Mouse (Mus musculus) adrenal gland, adult (tissue): ENCODE measurements at regions not wholly inside any gene's neighbourhood (a gene's known extent, or its start where the extent isn't known, plus 50 kb on each side); places are given as distances from the start of the nearest gene placed in this dataset.
A peak's percentile ranks its signal among the peaks of the same experiment; 100 is the strongest.

Experiments used
- DNase-seq, 2 experiments: peaks; one replicate each; pipeline ENCODE4 v3.0.0; 2022 to 2023; ENCODE audit warnings: low spot score in 1 of 2; ENCODE audit not compliant: inconsistent age in 2 of 2

DNA sequence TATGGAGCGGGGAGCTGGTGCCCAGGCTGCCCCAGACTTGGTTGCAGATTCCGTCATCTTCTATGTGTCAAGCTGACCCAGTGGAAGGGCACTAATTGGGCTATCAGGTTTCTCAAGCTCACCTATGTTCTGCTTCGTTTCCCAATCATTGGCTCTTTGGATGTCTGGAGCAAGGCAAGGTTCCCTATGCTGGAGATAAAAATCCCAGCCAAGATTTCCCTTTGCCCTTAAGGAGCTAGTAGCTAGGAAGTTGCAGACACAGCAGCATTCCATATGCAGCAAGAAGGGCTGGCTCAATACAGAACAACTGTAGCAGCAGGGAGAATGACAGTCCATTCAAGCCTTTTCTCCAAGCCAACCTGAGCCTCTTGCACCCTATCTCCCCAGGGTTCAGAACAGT is 159.2 kb upstream of the Zfp706 start:
- DNase-seq, result no peak

DNA sequence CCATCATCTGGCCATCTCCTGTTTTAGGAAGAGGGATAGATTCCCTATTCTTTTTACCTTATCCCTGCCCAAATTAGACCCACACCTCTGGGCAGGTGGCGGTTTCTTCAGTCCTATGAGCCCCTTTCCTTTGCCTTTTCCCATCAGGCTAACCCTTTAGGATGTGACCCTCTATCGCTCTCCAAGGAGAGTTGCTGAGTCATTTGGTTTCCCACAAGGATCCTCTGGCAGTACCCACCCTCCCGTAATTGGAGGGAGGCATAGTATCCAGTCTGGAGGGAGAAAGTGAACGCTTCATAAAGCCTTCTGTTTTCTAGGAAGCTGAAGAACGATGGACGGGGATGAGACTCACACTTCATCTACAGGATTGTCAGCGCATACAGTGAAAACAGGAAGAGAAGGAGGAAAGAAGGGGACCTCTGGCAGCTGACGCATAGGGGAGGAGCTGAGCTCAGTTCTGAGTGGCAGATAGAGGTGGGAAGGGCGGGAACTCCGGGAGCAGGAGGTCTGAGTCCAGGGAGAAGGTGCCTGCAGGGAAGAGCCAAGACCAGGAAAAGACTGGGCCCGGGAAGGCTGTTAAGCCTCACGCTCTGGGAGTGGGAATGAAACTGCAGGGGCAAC is 158.4 kb upstream of the Zfp706 start:
- DNase-seq, result peak in 1 of 2 experiments; percentile 34

DNA sequence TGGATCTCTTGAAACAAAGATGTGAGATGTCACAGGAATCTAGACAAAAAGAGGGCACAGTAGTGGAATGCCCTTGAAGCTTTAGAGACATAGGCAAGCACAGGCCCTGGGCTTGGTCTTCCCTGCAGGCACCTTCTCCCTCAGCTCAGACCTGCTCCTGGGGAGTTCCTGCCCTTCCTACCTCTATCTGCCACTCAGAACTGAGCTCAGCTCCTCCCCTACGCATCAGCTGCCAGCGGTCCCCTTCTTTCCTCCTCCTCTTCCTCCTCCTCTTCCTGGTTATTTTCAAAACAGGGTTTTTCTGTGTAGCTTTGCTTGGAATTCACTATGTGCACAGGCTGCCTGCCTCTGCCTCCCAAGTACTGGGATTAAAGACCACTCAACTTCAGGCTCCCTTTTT is 157.6 kb upstream of the Zfp706 start:
- DNase-seq, result no peak

- peak in 1 of 2 experiments; percentile 40 for DNase-seq
These were observed 156.9 kb upstream of the Zfp706 start for GRCm38 (mm10) chr15:37164191-37165135.

- DNase-seq, result no peak
These were observed 152.4 kb upstream of the Zfp706 start for GRCm38 (mm10) chr15:37159956-37160355.

GRCm38 (mm10) chr15:37159349-37159748 is 151.8 kb upstream of the Zfp706 start:
- DNase-seq, result no peak

DNA sequence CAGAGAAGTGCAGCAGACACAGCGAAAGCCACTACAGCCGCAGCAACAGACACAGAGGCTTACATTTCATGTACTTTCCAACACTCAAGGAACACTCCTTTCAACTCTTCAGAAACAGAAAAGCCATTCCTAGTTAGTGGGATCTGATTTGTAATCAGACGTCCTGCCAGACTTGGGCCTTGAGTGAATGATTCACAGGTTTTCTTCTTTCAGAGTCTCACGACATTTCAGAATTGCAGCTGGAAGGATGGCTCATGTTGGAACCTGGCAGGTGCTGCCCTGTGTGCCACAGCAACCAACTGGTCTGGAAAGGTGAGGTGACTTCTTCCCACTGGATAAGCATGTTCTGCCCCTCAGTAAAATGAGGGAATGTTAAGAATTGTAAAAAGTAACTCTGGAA is 149.8 kb upstream of the Zfp706 start:
- DNase-seq, result no peak

DNA sequence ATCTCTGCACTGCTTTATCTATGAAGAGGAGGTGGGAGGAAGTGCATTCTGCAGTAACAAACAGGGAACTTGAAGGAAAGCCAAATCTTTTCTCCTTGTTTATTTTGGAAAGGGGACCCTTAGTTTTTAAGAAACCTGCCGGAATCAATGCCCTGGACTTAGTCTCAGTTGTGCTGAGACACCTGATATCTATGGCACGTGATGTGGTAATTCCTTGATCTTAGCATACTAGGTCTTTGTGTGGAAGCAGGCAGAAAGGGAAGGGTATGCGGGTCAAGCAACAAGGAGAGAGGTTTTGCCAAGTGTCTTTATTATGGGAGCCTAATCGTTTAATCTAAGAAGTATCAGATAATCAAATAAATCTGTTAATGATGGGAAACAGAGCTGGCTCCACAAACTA is 147.4 kb upstream of the Zfp706 start:
- no peak for DNase-seq

DNA sequence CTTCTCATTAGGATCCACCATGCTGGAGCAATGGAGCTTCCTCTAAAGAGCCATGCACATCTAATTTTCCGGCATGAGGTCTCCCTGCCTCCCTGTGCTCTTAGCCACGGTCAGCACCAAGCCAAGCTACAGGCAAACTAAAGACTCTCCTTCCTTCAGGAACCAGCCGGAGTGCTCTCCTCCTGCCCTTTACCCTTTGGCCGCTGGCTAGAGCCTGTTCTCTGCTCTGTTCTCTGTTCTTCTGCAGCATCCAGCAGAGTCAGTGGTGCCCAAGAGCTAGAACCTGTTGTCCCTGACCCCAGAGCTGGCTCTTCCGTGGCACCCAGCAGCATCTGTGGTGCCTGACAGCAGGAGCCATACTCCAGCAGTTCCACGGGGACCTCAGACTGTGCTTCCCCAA is 145.6 kb upstream of the Zfp706 start:
- no peak for DNase-seq

DNA sequence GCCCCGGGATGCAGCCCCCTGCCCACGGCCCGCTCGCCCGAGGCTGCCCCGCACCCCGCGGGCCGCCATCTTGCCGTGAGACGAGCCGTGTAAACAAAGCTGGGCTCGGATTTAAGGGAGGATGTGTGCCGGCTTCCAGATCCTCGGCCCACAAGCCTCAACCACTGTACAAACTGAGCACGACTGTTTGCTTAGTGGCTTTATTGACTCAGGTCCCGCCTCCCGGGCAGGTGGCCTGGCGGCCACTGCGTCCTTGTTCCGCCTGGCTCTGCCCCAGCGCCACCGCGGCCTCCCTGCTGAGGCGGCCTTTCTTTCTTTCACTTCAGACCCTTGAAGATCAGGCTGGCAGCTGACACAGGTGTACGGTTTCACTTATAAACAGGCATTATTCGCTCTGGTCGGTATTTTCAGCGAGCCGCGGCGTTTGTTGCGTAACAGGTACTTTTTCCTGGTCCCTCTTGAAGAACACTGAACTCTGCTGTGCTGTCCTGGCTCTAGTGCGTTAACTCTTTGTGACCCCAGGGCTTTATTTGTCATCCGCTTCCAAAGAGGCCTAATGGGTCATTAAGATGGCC is 128.1 kb upstream of the Zfp706 start:
- DNase-seq, result peak; percentile 73 to 92

- peak in 1 of 2 experiments; percentile 59 for DNase-seq
These were observed 127.5 kb upstream of the Zfp706 start for GRCm38 (mm10) chr15:37134913-37135589.

GRCm38 (mm10) chr15:37134386-37134785 is 126.8 kb upstream of the Zfp706 start:
- peak; percentile 23 to 74 for DNase-seq

- DNase-seq, result peak in 1 of 2 experiments; percentile 41
These were observed 126.3 kb upstream of the Zfp706 start for GRCm38 (mm10) chr15:37133916-37134315.

DNA sequence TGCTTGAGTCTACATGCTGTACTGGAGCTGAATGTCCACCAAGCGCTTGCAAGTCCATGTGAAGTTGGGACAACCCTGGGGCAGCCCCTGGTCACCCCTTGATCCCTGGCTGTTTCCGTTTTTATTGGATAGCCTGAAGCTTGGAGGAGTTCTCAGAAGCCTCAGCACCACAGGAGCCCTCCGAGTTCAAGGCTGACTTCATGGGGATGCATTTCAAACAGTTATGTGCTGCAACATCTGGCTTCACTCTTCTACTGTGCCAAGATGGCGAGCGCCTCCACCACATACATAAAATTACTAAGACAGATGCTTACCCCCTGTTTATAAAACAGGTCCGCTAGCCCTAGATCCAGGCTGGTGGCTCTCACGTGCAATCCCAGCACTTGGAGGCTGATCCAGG is 120.1 kb upstream of the Zfp706 start:
- no peak for DNase-seq

DNA sequence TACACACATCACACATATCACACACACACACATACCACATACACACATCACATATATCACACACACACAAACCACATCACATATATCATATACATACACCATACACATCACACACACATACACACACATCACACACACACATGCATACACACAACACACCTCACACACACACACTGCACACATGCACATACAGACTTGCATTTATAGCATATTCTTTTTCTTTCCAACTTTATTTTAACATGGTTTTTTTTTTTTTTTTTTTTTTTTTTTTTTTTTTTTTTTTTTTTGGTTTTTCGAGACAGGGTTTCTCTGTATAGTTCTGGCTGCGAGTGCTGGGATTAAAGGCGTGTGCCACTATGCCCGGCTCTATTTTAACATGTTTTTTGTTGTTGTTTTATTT is 119.6 kb upstream of the Zfp706 start:
- no peak for DNase-seq

GRCm38 (mm10) chr15:37125823-37126222 is 118.2 kb upstream of the Zfp706 start:
- no peak for DNase-seq

DNA sequence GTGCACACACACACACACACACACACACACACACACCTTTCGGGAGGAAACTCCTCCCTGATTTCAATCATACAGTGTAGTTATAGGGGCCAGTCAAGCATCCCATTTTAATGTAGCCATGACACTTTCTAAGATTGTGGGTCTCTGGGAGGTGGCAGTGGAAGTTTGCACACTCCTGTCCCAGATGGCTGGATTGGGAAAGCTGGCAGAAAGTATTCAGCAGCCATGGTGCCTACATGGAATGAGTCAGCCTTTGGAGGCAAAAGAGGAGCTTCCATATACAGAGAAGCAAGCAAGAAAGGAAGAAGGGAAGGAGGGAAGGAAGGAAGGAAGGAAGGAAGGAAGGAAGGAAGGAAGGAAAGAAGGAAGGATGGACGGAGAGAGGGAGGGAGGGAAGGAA is 117.4 kb upstream of the Zfp706 start:
- no peak for DNase-seq

DNA sequence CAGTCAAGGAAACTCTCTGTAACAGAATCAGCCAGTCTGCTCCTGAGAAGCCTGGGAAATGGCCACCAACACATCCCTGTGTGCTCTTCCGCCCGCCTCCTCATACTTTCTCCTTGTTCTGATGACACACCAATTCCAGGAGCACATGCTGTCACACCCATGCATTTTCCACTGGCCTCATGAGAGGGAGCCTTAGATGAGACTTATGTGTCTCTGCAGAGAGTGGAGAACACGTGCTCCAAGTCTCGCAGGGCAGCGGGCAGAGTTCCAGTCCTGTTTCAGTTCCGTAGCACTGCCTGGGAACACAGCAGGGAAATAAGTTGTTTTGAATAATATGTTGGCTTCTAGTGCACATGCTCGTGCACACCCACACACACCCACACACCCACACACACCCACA is 116.7 kb upstream of the Zfp706 start:
- DNase-seq, result no peak

- DNase-seq, result peak; percentile 88 to 97
These were observed 112.8 kb upstream of the Zfp706 start for GRCm38 (mm10) chr15:37120381-37120780.

GRCm38 (mm10) chr15:37114119-37114518 is 106.5 kb upstream of the Zfp706 start:
- peak; percentile 54 to 84 for DNase-seq

DNA sequence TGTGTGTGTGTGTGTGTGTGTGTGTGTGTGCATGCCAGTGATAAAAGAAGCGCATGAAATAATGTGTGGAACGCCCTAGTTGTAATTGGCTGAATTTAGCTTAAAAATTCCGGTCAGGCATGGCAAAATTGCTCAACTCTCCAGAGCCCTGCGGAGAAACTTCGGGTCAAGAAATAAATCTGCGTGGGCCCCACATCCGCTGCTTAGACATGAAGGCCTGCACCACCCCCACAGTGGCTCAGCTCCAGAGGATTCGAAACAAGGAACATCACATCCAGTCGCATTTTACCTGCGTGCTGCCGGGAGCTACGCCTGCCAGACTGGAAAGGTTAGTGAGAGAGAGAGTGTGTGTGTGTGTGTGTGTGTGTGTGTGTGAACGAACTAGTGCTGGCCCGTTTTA is 102.9 kb upstream of the Zfp706 start:
- no peak for DNase-seq
